Mouse (Mus musculus): ENCODE measurements around the gene 1700021F07Rik.

- TF ChIP-seq POLR2A (IDR thresholded peaks at IDR 0.05; ENCODE audit: control insufficient read depth, extremely low read depth, insufficient read depth, low read length, poor library complexity) (no peak), CTCF (IDR thresholded peaks at IDR 0.05; ENCODE audit: borderline replicate concordance, control insufficient read depth, extremely low read depth, insufficient read depth, low read length, poor library complexity) (no peak)
Measured at GRCm38 (mm10) chr2:173516150-173516855, 6.1 kb upstream of the 1700021F07Rik start.
